Mouse (Mus musculus): ENCODE data around the gene Acsbg2. TPM values are rescaled to one million over a fixed set of nuclear protein-coding genes. Genes with fewer than 3 reads are reported as not detected.

The Acsbg2 gene
- polyA plus RNA-seq, 1 experiment = not detected

DNA sequence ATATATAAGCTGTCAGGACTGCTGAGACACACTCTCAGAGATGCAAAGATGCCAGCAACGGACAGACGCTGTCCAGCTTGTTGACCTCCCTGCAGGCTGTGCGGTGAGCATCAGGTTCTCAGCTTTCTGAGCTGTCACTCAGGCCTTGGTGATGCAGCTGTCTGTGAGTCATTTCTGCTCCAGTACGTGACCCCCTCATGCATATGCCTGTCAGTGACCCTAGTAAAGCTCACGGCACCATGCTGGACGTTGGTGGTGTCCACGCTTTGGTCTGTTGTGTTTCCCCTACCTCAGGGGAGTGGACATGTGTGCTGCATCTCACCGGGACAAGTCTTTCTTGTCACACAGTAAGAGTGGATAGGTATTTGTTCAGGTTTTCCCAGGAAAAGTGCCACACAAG, 2.5 kb downstream of the Acsbg2 start:
- no peak for DNase-seq (ENCODE audit: low spot score)

DNA sequence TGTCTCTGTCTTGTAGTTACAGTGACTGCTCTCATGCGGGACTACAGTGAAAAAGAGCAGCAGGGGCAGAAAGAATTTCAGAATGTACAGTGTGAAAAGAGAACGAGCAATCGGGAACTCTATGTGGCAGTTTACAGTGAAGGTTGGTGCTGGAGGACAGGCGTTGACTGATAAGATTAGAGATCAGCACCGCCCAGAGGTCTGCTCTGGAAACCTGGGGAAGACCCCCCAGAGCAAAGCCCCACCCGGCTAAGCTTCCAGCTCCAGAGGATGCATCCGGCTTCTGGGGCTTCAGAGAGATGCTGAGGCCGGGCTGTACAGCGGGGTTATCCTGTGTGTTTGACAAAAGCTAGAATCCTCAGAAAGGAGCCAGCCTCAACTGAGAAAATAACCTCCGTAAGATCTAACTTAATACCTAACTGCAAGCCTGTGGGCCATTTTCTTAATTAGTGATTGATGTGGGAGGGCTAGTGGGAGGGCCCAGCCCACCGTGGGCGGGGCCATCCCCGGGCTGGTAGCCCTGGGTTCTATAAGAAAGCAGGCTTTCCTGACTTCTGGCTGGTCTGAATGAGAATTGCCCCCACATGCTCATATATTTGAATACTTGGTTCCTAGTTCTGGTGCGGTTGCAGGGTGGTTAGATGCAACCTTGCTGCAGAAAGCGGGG, 3.8 kb downstream of the Acsbg2 start:
- DNase-seq (ENCODE audit: low spot score) = no peak

GRCm38 (mm10) chr17:56869481-56869977, 4.7 kb downstream of the Acsbg2 start:
- DNase-seq (ENCODE audit: low spot score) = no peak

- no peak for DNase-seq (ENCODE audit: low spot score)
Observed at GRCm38 (mm10) chr17:56866071-56866470, 8.2 kb downstream of the Acsbg2 start.

- no peak for DNase-seq (ENCODE audit: low spot score)
Observed at GRCm38 (mm10) chr17:56861197-56861596, 13.1 kb downstream of the Acsbg2 start.

DNA sequence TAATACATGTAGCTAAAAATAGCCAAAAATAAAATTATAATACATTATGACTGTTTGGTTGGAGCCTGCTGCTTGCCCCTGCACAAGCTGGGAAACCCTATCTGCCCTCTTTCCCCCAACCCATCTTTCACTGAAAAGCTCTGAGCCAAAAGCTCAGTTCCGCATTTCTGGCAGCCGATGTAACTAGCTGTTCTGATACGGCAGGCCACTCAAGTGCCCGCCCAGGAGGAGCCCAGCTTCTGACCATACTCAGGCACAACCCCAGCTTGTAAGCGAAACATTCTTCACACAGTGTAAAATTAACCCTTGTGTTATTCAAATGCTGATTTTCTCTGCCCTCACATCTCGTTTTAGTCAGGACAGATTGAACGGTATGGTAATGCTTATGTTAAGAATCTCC, 15.3 kb downstream of the Acsbg2 start:
- no peak for DNase-seq (ENCODE audit: low spot score)

DNA sequence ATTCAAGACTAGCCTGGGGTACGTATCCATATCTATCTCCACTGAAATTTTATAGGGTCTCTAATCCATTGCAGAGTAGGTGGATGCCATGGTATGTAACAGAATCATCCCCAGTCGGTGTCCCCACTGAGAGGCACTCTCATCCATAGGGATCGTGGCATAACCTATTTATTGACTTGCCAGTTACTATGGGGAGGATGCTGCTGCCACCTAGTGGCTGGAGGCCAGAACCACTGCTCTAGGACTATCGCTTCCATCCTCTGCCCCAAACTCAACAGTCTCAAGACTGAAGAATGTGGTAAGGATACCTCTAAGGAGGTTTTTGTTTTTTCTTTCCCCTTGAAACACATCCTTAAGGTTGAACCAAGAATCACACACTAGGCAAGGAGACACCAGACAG, 16.0 kb downstream of the Acsbg2 start:
- DNase-seq (ENCODE audit: low spot score) = peak; percentile 50

GRCm38 (mm10) chr17:56855421-56855820, 18.8 kb downstream of the Acsbg2 start:
- no peak for DNase-seq (ENCODE audit: low spot score)

DNA sequence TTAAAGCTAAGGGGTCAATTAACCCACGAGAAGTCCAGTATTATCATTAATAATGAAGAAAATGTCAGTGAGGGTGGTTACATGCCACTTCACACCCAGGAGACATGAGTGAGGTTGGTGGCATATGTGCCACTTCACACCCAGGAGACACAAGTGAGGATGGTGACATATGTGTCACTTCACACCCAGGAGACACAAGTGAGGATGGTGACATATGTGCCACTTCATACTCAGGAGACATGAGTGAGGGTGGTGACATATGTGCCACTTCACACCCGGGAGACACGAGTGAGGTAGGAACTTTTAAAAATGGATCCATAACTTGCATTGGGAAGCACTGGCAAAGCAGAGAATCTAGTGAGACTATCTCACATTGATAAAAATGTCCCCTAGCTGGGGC, 23.1 kb downstream of the Acsbg2 start:
- no peak for DNase-seq (ENCODE audit: low spot score)

DNA sequence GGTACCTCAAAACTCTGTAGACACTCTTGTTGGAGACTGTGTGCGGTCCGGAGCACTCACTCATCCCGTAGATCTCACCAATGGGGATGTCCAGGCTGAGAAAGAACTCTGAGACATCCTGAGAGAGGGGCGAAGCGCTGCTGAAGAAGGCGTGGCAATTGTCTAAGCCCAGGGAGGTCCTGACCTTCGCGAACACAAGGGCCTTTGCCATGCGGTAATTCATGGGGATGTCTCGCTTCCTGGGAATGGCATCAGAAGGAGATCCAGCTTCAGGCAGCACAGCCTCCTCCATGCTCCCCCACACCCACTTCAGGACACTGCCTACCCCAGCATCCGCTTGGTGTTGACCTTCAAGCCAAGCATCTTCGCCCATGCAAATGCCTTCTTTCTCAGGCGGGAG, 24.5 kb downstream of the Acsbg2 start:
- DNase-seq (ENCODE audit: low spot score) = no peak

GRCm38 (mm10) chr17:56848785-56849184, 25.5 kb downstream of the Acsbg2 start:
- no peak for DNase-seq (ENCODE audit: low spot score)

DNA sequence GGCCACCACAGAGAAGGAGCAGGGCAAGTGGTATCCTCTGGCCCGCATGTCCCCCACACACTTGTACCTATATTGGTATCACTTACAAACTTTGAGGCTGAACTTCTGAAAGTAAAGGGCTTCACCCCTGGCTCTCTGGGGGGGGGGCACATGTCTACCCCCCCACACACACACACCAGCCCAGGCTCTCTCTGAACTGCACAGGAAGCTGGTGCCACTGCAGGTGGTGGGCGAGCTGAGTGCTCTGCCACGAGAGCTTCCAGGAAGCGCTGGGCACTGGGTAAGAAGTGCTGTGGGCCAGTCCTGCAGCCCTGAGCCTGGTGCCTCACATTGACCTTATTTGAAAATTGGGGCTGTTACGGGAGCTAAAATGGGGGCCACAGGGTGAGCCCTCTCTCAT, 30.6 kb downstream of the Acsbg2 start:
- no peak for DNase-seq (ENCODE audit: low spot score)

DNA sequence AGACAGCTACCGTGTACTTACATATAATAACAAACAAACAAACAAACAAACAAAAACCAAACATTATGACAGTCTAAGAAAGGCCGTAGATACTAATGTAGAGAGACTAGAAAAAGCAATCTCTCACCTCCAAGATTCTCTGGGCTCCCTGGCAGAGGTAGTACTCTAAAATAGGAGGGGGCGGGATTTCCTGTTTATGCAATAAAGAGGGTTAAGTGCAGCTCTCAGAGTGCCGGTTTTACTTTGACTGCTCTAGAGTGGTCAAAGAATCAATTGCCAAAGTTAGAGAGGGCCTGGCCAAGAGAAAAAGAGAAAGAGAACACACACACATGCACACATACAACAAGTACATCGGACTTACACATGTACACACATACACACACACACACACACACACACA, 32.1 kb downstream of the Acsbg2 start:
- DNase-seq (ENCODE audit: low spot score) = no peak

GRCm38 (mm10) chr17:56840524-56840923, 33.7 kb downstream of the Acsbg2 start:
- DNase-seq (ENCODE audit: low spot score) = no peak

DNA sequence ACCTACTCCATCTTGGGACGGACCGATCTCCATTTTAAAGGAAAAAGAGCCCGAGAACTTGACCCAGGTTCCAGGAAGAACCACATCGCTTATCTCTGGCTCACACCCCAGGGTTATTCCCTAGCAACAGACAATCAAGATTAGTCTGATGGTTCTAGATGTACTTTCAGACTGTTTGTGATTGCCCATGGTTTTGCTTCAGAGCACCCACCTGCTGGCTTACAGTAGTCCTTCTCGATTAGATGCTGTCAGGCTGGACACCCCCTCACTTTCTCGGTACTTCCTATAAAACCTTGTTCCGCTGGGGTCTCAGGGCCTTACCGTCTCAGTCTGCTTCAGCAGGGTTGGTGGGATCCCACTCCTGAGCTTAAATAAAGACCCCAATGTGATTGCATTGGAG, 37.9 kb downstream of the Acsbg2 start:
- DNase-seq (ENCODE audit: low spot score) = no peak

DNA sequence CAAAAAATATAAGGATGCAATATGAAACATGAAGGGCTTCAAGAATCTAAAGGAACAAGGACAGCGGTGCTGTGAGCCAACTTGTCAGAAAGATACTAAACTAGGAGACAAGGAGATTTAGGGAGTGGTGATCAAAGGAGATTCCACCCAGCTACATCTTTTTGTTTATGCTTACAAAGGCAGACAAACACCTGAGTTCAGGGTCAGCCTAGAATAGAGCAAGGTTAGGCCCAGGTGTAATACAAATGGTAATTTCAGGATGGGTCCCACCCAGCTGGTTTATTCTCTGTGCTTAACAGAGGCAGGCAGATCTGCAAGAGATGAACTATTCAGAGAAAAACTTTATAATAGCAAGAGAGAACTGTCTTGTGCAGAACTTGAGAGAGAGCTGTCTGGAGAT, 40.9 kb downstream of the Acsbg2 start:
- no peak for DNase-seq (ENCODE audit: low spot score)

DNA sequence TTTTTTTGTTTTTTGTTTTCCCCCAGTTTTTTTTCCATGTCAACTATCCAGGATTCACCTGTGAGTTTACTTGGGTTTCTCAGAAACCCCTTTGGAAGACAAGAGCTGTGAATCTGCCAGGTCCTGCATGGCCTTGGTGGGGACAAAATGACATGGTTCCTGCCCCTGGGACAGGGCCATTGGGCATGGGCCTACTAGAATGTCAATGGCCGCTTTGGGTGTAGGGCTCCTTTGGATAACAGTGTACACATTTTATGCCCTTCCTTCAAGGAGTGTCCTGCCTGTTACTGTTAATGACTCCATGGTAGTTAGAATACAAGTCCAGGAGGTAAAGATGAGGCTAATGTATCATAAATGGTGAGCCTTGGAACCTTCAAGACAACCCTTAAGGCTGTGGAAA, 41.3 kb downstream of the Acsbg2 start:
- DNase-seq (ENCODE audit: low spot score) = no peak

GRCm38 (mm10) chr17:56831111-56831816, 43.0 kb downstream of the Acsbg2 start:
- peak; percentile 94 for DNase-seq (ENCODE audit: low spot score)

DNA sequence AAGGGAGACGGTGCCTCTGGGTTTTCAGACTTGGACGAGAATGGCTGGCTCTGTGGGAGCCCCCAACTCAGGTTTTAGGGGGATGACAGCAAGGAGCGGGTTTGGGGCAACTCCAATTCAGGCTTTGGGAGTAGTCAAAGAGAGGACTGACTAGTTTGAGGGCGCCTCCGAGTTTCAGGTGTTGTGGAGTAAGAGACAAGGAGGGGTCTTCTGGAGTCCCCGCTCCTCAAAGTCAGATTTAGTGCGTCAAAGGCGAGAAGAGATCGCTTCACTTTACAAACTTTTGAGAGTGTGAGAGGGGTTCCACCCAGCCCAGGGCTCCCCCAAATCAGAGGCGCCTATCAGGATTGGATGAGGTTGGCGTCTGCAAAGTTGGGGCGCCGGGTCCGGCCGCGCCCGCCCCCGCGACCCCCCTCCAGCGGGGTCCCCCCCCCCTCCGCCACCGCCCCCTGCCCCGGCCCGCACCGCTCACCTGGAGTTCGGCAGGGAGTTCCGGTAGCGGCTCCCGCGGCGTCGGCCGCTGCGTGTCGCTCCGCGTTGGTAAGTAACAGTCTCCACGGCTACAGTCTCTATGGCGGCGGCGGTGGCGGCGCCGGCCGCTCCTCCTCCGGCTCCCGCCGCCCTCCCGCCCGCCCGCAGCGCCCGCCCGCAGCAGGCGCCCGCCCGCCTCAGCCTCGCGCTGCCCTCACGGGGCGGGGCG, 43.7 kb downstream of the Acsbg2 start, which contains the start of gene Rfx2:
TSS of gene Rfx2 (minus strand) at position 603 of the 700 bp plus-strand sequence.
- DNase-seq (ENCODE audit: low spot score) = no peak

GRCm38 (mm10) chr17:56829795-56830194, 44.5 kb downstream of the Acsbg2 start:
- DNase-seq (ENCODE audit: low spot score) = no peak

DNA sequence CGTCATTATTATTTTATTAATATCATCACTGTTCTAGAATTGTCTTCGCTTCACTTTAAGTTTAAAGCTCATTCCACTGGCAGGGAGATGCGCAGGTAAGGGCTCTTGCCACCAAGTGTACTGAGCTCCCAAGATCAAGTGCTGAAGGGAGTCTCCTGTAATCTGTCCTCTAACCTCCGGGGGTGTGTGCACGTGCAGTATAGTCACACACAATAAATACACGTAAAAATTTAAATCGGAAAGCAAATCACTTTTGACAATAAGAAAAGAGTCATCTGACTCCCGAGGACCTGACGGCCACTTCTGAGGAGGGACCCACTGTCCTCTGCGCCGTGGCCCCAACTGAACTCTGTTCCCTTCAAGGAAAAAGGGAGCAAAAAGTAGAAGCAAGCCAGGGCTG, 45.1 kb downstream of the Acsbg2 start:
- DNase-seq (ENCODE audit: low spot score) = no peak

DNA sequence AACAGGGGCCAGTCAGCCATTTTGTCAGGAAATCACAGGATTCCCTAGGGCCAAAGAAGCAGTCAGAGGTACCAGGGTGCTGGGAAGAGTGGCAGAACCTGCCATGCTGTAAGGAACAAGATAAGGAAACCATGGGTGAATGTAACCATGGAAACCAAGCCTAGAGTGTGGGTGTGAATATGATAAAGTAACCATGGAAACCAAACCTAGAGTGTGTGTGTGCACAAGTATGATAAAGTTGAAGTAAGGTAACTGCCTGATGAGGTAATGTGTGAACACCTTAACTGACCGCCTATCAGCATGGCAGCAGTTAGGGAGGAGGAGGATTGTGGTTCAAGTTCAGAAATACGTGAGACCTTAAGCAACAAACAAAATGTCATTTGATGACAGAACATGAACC, 47.5 kb downstream of the Acsbg2 start:
- no peak for DNase-seq (ENCODE audit: low spot score)

DNA sequence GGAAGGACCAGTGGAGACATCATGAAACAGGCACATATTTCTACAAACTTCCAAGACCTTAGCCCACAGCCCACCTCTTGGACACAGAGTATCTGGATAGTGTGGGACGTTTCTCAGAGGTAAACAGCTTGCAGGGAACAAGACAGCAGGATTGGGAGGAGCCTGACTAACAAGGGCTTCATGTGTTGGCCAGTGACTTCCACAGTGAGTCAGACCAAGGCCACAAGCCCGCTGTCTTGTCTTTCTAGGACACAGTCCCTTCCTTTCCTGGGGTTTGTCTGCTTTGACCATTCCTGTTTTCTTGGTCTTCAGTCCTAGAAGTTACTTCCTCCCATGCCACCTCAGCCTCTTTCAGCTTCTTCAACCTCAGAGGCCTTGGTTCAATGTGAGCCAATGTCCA, 50.9 kb downstream of the Acsbg2 start:
- DNase-seq (ENCODE audit: low spot score) = no peak

All from urinary bladder, adult 2 months (tissue).